Mouse (Mus musculus) macrophage (primary cell): ENCODE results near the gene Ppip5k1. TPM values are rescaled to one million over a fixed set of nuclear protein-coding genes. Genes with fewer than 3 reads are reported as not detected.

Experiments used
- H3K27ac ChIP-seq: fragments of 350-480 bp; formaldehyde crosslinking; 2 replicates; pipeline ENCODE4 v1.9.0; 2021
- H3K36me3 ChIP-seq: fragments of 350-480 bp; formaldehyde crosslinking; 2 replicates; pipeline ENCODE4 v1.9.0; 2021; ENCODE audit errors: inconsistent target
- H3K4me3 ChIP-seq: fragments of 350-480 bp; formaldehyde crosslinking; 2 replicates; pipeline ENCODE4 v1.9.0; 2021; ENCODE audit errors: inconsistent target
- H3K79me2 ChIP-seq: fragments of 350-480 bp; formaldehyde crosslinking; 2 replicates; pipeline ENCODE4 v1.9.0; 2021; ENCODE audit errors: inconsistent target
- WGBS: methylation state at CpG from one replicate; pipeline ENCODE4 v1.1.7; 2026; ENCODE audit warnings: inconsistent platforms; ENCODE audit not compliant: missing documents; 5-methylcytosine and 5-hydroxymethylcytosine counted together
- polyA plus RNA-seq: library from polyadenylated mRNA; stranded (reverse); fragments of 250-400 nt; gene quantifications from 3 replicates; pipeline ENCODE4 v1.2.4, GENCODE M21; 2018; ENCODE audit warnings: inconsistent platforms

The Ppip5k1 gene
- polyA plus RNA-seq, 1 experiment from 2014 or later = 11.8 TPM

GRCm38 (mm10) chr2:121292316-121293013 lies 62.7 kb downstream of the Ppip5k1 start:
- Histone ChIP-seq H3K36me3 (no peaks in the 10 kb centered on the region), H3K79me2 (no peaks in the 10 kb centered on the region), H3K4me3 (no peak overlapping the region), H3K27ac (no peak overlapping the region)
- WGBS = 78% methylated on average over 5 of the region's 5 CpGs

- 10% methylated on average over 36 of the region's 36 CpGs for WGBS
Measured at GRCm38 (mm10) chr2:121289730-121290540, 65.3 kb downstream of the Ppip5k1 start.

GRCm38 (mm10) chr2:121288901-121289729 lies 66.1 kb downstream of the Ppip5k1 start, which contains the start of gene Map1a:
Gene Map1a (plus strand): TSS chr2:121289600.
- H3K27ac ChIP-seq = no peak within 1 kb of the TSS
- H3K79me2 ChIP-seq = no peaks in the 10 kb centered on the region
- H3K36me3 ChIP-seq = no peaks in the 10 kb centered on the region
- WGBS = 6% methylated on average over 38 of the region's 48 CpGs
- peak within 1 kb of the TSS; percentile 34 for H3K4me3 ChIP-seq

More at GRCm38 (mm10) chr2:121289730-121290540, 65.3 kb downstream of the Ppip5k1 start:
- H3K4me3 ChIP-seq = peak overlapping the region; percentile 7; the same call in 1 of the 2 replicates
- H3K27ac ChIP-seq = no peak overlapping the region
- no peaks in the 10 kb centered on the region for H3K36me3 ChIP-seq
- H3K79me2 ChIP-seq = no peaks in the 10 kb centered on the region

GRCm38 (mm10) chr2:121287850-121288249 lies 67.3 kb downstream of the Ppip5k1 start:
- Histone ChIP-seq H3K4me3 (no peak overlapping the region), H3K79me2 (no peaks in the 10 kb centered on the region), H3K27ac (no peak overlapping the region), H3K36me3 (no peaks in the 10 kb centered on the region)
- WGBS = 94% methylated on average over 2 of the region's 2 CpGs

- no peak overlapping the region for H3K27ac ChIP-seq
- no peaks in the 10 kb centered on the region for H3K79me2 ChIP-seq
- 44% methylated on average over 4 of the region's 4 CpGs for WGBS
- no peaks in the 10 kb centered on the region for H3K36me3 ChIP-seq
- H3K4me3 ChIP-seq = peak overlapping the region; percentile 72; the same call in 1 of the 2 replicates
Measured at GRCm38 (mm10) chr2:121271928-121272516, 83.2 kb downstream of the Ppip5k1 start.

- Histone ChIP-seq H3K4me3 (peak within 1 kb of the TSS; percentile 72), H3K79me2 (no peaks in the 10 kb centered on the region), H3K36me3 (no peaks in the 10 kb centered on the region), H3K27ac (no peak within 1 kb of the TSS)
- WGBS = 4% methylated on average over 36 of the region's 37 CpGs
Measured at GRCm38 (mm10) chr2:121271236-121271927, 83.8 kb downstream of the Ppip5k1 start, which contains the start of gene Trp53bp1. Gene Trp53bp1 (minus strand): TSS chr2:121271407.

GRCm38 (mm10) chr2:121270521-121271235 lies 84.5 kb downstream of the Ppip5k1 start:
- H3K4me3 ChIP-seq = peak overlapping the region; percentile 72
- no peak overlapping the region for H3K27ac ChIP-seq
- no peaks in the 10 kb centered on the region for H3K36me3 ChIP-seq
- no peaks in the 10 kb centered on the region for H3K79me2 ChIP-seq
- 5% methylated on average over 34 of the region's 35 CpGs for WGBS

- H3K4me3 ChIP-seq = no peak overlapping the region
- no peaks in the 10 kb centered on the region for H3K36me3 ChIP-seq
- H3K27ac ChIP-seq = no peak overlapping the region
- H3K79me2 ChIP-seq = no peaks in the 10 kb centered on the region
- WGBS = 93% methylated on average over 7 of the region's 8 CpGs
Measured at GRCm38 (mm10) chr2:121268446-121268845, 86.8 kb downstream of the Ppip5k1 start.

Other genes starting within 250 kb of the Ppip5k1 start
- not detected in 3 replicates for gene Tgm7, start 245.6 kb downstream of the Ppip5k1 start, polyA plus RNA-seq
- gene Adal, start 215.0 kb downstream of the Ppip5k1 start, polyA plus RNA-seq = 7.0 to 7.9 TPM (median 7.1 TPM) in 3 replicates
- 4.3 to 10.6 TPM (median 10.2 TPM) in 3 replicates for gene Lcmt2, start 214.7 kb downstream of the Ppip5k1 start, polyA plus RNA-seq
- 26.7 to 37.4 TPM (median 35.5 TPM) in 3 replicates for gene Tubgcp4, start 184.7 kb downstream of the Ppip5k1 start, polyA plus RNA-seq
- 16.2 to 24.6 TPM (median 22.3 TPM) in 3 replicates for gene Zscan29, start 184.3 kb downstream of the Ppip5k1 start, polyA plus RNA-seq
- 8.6 to 12.8 TPM (median 10.5 TPM) in 3 replicates for gene Trp53bp1, start 84.0 kb downstream of the Ppip5k1 start, polyA plus RNA-seq
- gene Map1a, start 65.8 kb downstream of the Ppip5k1 start, polyA plus RNA-seq = 0.02 to 0.24 TPM in 2 of 3 replicates, not detected in the other
- not detected in 3 replicates for gene Ckmt1, start 2.3 kb upstream of the Ppip5k1 start, polyA plus RNA-seq
- gene Strc, start 31.8 kb upstream of the Ppip5k1 start, polyA plus RNA-seq = not detected in 3 replicates
- gene Pdia3, start 58.4 kb upstream of the Ppip5k1 start, polyA plus RNA-seq = 359 to 654 TPM (median 440 TPM) in 3 replicates
- gene Catsper2, start 58.4 kb upstream of the Ppip5k1 start, polyA plus RNA-seq = 0.42 to 0.65 TPM (median 0.48 TPM) in 3 replicates
- gene Ell3, start 88.9 kb upstream of the Ppip5k1 start, polyA plus RNA-seq = 0.10 to 0.13 TPM in 2 of 3 replicates, not detected in the other
- gene Serf2, start 93.8 kb upstream of the Ppip5k1 start, polyA plus RNA-seq = 394 to 858 TPM (median 784 TPM) in 3 replicates
- 13.5 to 25.3 TPM (median 20.5 TPM) in 3 replicates for gene Hypk, start 97.9 kb upstream of the Ppip5k1 start, polyA plus RNA-seq
- gene Serinc4, start 101.4 kb upstream of the Ppip5k1 start, polyA plus RNA-seq = 0.15 to 0.50 TPM in 2 of 3 replicates, not detected in the other
- 30.4 to 59.5 TPM (median 36.3 TPM) in 3 replicates for gene Mfap1b, start 118.7 kb upstream of the Ppip5k1 start, polyA plus RNA-seq
- 25.0 to 47.6 TPM (median 28.9 TPM) in 3 replicates for gene Mfap1a, start 151.3 kb upstream of the Ppip5k1 start, polyA plus RNA-seq
- gene Wdr76, start 151.3 kb upstream of the Ppip5k1 start, polyA plus RNA-seq = 3.4 to 10.8 TPM (median 3.4 TPM) in 3 replicates